Mouse (Mus musculus): ENCODE measurements around the gene Ltbp2. TPM values are rescaled to one million over a fixed set of nuclear protein-coding genes. Genes with fewer than 3 reads are reported as not detected.

Ltbp2 gene
- polyA plus RNA-seq, 1 experiment, result 6.9 TPM

DNA sequence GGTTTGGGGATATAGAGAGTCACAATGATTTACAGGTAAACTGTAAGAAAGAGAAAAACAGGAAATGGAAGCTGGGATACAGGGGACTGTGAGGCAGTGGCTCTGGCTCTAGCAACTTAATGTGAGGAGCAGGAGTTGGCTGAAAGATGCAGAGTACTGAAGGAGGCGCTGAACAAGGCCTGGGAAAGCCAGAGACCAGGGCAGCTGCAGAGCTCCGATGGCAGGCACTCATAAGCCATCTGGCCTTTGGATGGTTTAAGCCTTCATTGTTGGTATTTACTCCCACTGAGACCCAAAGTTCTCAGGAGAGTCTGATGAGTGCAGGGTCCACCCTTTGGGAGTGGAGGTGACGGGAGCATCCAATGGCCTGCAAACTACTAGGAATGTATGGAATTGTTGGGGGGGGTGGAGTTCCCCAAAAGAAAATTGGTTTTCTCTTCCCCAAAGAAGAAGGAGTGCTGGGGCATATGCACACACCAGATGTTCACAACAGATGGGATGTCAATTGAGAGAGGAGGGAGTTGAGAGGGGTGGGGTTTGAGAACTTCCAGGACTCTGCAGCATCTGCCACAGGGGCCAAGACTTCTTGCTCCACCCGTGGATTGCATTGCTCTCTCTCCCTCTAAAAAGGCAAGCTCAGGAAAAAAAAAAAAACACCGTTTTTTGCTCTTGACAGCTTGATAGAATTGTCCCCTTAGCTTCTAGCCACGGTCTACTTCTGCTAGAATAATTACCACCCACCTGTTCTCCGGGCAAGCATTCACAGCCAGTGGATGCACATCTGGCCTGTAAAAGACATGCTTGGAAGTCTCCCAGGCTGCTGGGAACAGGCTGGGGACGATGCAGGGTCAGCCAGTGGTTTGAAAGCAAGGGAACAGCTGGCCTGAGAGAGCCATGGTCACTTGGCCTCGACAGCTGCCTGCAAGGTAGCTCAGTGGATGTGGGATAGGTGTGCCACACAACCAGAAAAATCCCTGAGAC lies 17.6 kb upstream of the Ltbp2 start:
- no peak overlapping the region for H3K4me3 ChIP-seq (replicated peaks; ENCODE audit: control insufficient read depth, low read depth, low read length)
- TF ChIP-seq CTCF (IDR thresholded peaks at IDR 0.05; ENCODE audit: control insufficient read depth, insufficient read depth, low read length), result no peak
- TF ChIP-seq POLR2A (IDR thresholded peaks at IDR 0.05; ENCODE audit: borderline replicate concordance, control insufficient read depth, low read depth, low read length), result no peak
- H3K27ac ChIP-seq (ENCODE audit: control insufficient read depth, insufficient read depth, low read depth, low read length, poor library complexity), result no peak overlapping the region
- H3K4me1 ChIP-seq (ENCODE audit: control insufficient read depth, insufficient read depth, low read length), result no peaks in the 10 kb centered on the region
- 55% methylated on average over 9 of the region's 9 CpGs for WGBS

DNA sequence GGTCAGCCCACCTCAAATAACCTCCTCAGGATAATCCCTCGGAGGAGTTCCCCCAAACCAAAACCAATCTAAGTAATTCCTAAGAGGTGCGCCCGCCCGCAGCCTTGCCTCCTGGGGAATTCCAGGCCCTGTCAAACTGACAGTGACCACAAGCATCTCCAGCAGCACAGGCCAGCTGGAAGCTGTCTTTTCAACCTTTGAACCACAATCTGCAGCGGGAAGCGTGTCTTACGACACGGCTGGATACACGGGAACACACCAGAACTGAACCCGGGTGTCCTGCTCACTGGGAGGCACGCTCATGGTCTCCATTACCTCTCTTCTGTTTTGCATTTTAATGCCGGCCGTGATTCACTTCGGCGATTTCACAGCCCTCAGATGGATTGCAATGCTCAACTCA lies 14.0 kb upstream of the Ltbp2 start:
- H3K4me3 ChIP-seq (replicated peaks; ENCODE audit: control insufficient read depth, low read depth, low read length), result no peak overlapping the region
- 81% methylated on average over 15 of the region's 15 CpGs for WGBS
- H3K4me1 ChIP-seq (ENCODE audit: control insufficient read depth, insufficient read depth, low read length), result no peaks in the 10 kb centered on the region
- TF ChIP-seq POLR2A (IDR thresholded peaks at IDR 0.05; ENCODE audit: borderline replicate concordance, control insufficient read depth, low read depth, low read length) (no peak), CTCF (IDR thresholded peaks at IDR 0.05; ENCODE audit: control insufficient read depth, insufficient read depth, low read length) (no peak)
- H3K27ac ChIP-seq (ENCODE audit: control insufficient read depth, insufficient read depth, low read depth, low read length, poor library complexity), result no peak overlapping the region

DNA sequence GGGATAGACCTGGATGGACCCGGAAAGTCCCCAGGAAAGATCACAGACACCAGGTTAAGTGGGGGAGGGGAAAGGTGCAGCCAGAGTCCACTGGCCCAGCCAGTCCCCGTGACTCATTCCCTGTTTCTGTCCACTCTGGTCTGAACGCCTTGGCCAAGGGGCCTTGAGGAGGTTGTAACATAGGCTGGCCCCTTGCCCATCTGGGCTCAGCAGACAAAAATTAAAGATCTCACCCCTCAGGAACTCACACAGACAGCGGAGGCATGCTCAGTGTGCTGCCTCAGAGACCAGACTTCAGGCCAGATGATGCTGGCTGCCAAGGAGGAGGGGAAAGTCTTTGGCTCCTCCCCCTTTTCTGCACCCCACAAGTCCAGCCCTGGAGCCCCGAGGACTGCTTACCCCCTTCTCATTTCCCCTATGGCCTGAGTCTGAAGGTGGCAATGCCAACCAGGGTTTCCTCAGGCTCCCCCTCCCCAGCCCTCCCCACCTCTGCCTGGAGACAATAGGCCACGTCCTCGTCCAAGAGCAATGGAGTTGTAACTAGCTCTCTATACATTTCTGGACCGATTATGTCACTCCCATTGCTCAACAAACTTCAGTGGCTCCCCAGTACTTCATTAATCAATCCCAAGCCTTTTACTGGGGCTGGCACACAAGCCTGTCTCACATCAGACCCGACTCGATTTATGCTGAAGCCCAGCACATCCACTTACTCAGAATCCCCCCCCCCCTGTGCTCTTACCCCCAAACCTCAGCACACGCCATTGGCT lies 9.0 kb upstream of the Ltbp2 start:
- no peak overlapping the region for H3K4me3 ChIP-seq (replicated peaks; ENCODE audit: control insufficient read depth, low read depth, low read length)
- 50% methylated on average over 11 of the region's 11 CpGs for WGBS
- H3K27ac ChIP-seq (ENCODE audit: control insufficient read depth, insufficient read depth, low read depth, low read length, poor library complexity), result no peak overlapping the region
- H3K4me1 ChIP-seq (ENCODE audit: control insufficient read depth, insufficient read depth, low read length), result no peaks in the 10 kb centered on the region
- TF ChIP-seq POLR2A (IDR thresholded peaks at IDR 0.05; ENCODE audit: borderline replicate concordance, control insufficient read depth, low read depth, low read length), result no peak
- TF ChIP-seq CTCF (IDR thresholded peaks at IDR 0.05; ENCODE audit: control insufficient read depth, insufficient read depth, low read length), result no peak

DNA sequence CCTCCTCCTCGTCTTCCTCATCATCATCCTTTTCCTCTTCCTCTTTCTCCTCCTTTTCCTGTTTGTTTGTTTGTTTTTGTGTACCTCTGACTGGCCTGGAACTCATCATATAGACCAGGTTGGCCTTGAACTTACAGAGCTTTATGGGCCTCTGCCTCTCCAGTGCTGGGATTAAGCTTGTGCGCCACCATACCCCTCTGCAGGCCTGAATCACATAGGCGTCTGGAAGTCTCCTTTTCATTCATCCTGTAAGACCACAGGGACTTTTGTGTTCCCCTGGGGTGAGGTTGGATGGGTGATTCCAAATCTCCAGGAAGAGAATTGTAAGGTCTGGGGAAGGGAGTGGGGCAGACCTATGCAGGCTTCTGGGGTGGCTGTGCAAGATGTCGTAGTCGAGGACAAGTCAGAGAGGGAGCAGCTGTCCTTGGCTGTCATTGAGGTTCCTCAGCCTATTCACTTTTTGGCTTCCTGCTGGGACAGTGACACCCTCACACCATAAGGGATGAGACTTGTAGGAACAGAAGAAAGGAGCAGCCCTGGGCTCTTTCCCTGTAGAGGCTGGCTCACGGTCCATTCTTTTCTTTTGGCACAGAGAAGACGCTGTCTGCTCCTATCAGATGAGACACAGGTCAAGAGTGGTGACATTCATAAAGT lies 8.2 kb upstream of the Ltbp2 start:
- H3K4me1 ChIP-seq (ENCODE audit: control insufficient read depth, insufficient read depth, low read length), result no peaks in the 10 kb centered on the region
- H3K4me3 ChIP-seq (replicated peaks; ENCODE audit: control insufficient read depth, low read depth, low read length), result no peak overlapping the region
- 75% methylated on average over 7 of the region's 7 CpGs for WGBS
- no peak overlapping the region for H3K27ac ChIP-seq (ENCODE audit: control insufficient read depth, insufficient read depth, low read depth, low read length, poor library complexity)
- TF ChIP-seq POLR2A (IDR thresholded peaks at IDR 0.05; ENCODE audit: borderline replicate concordance, control insufficient read depth, low read depth, low read length), result no peak
- TF ChIP-seq CTCF (IDR thresholded peaks at IDR 0.05; ENCODE audit: control insufficient read depth, insufficient read depth, low read length), result no peak

DNA sequence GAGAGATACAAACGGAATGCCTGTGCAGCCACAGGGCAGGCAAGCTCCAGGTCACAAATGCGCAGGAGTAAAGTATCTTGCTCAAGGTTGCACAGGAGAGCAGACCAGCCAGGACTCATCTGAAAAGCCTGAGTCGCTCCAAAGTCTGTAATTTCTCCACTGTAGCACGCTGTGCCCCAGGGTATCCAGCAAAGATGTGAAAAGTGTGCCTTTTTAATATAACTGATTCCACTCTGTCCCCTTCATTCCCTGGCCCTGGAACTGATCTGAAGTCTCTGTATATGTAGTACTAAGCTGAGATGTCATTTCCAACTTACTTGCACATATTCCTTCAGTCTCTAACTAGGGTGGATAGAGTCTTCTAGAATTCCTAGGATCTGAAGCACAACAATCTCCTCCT lies 6.5 kb upstream of the Ltbp2 start:
- H3K4me1 ChIP-seq (ENCODE audit: control insufficient read depth, insufficient read depth, low read length), result no peaks in the 10 kb centered on the region
- no peak overlapping the region for H3K27ac ChIP-seq (ENCODE audit: control insufficient read depth, insufficient read depth, low read depth, low read length, poor library complexity)
- no peak for TF ChIP-seq POLR2A (IDR thresholded peaks at IDR 0.05; ENCODE audit: borderline replicate concordance, control insufficient read depth, low read depth, low read length)
- no peak overlapping the region for H3K4me3 ChIP-seq (replicated peaks; ENCODE audit: control insufficient read depth, low read depth, low read length)
- WGBS, result 75% methylated on average over 4 of the region's 4 CpGs

DNA sequence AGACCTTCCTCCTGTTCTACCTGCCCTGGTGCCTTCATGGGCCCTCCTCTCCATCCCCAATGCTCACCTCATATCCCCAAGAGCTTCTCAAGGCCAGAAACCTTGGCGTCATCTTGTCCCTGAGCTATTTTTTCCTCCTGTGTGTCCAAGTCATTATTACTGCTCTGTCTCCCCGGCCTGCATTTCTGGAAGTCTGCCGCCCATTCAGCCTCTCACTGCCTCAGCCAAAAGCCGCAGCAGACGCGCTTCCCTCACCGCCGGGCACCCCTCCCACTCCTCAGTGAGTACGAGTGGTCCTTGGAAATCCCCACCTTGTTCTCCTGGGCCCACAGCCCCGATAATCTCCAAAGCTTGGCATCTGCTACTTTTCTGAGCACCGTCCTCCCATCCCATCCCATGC lies 3.8 kb upstream of the Ltbp2 start:
- Histone ChIP-seq H3K27ac (ENCODE audit: control insufficient read depth, insufficient read depth, low read depth, low read length, poor library complexity) (no peak overlapping the region), H3K4me1 (ENCODE audit: control insufficient read depth, insufficient read depth, low read length) (no peaks in the 10 kb centered on the region), H3K4me3 (replicated peaks; ENCODE audit: control insufficient read depth, low read depth, low read length) (no peak overlapping the region)
- WGBS, result 58% methylated on average over 11 of the region's 11 CpGs
- TF ChIP-seq POLR2A (IDR thresholded peaks at IDR 0.05; ENCODE audit: borderline replicate concordance, control insufficient read depth, low read depth, low read length) (no peak), CTCF (IDR thresholded peaks at IDR 0.05; ENCODE audit: control insufficient read depth, insufficient read depth, low read length) (no peak)

DNA sequence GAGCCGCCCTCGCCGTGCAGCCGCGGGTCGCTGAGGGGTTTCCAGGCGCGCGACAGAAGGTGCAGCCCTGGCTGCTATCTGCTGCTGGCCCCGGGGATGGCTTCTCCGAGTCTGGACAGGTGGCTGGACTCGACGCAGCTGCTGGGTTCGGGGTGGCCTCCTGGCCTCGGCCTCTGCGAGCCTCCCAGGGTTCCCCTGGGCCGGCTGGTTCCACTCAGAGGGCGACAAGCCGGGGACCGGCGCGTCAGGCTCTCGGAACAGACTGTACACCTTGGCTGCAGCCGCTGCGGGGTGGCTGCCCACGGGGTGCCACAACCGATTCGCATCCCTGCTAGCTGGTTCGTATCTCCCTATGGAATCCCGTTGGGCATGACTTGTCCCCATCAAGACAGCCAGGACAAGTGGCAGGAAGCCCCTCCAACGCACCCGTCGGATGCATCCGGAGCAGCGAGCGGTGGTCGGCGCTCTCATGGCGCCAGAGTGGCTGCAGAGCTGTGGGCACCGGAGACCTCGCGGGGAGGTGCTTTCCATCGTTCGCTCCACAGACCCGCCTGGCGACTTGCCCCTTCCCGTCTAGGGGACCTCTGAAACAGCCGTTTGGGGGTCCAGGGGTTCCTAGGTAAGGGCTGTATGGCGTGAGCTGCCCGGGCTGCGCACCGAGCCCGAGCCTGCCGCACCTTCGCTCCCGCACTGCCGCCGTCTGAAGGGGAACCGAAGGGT lies 411 bp downstream of the Ltbp2 start:
- no peaks in the 10 kb centered on the region for H3K4me1 ChIP-seq (ENCODE audit: control insufficient read depth, insufficient read depth, low read length)
- no peak for TF ChIP-seq CTCF (IDR thresholded peaks at IDR 0.05; ENCODE audit: control insufficient read depth, insufficient read depth, low read length)
- TF ChIP-seq POLR2A (IDR thresholded peaks at IDR 0.05; ENCODE audit: borderline replicate concordance, control insufficient read depth, low read depth, low read length), result no peak
- WGBS, result 2% methylated on average over 59 of the region's 59 CpGs
- no peak overlapping the region; the same call in 1 of the 2 replicates for H3K27ac ChIP-seq (ENCODE audit: control insufficient read depth, insufficient read depth, low read depth, low read length, poor library complexity)
- H3K4me3 ChIP-seq (replicated peaks; ENCODE audit: control insufficient read depth, low read depth, low read length), result no peak overlapping the region
